Mouse (Mus musculus) brain, adult 2 months (tissue): ENCODE measurements around the gene Fbl.
"Not testable (repeated sequence)": the region's sequence is repeated elsewhere in the genome, so short reads cannot be mapped to it uniquely, and the experiment has no call there.

Source experiments
- DNase-seq: peaks from one replicate; pipeline ENCODE4 v3.0.0; 2011; ENCODE audit warnings: low read depth, low spot score

Gene Fbl

GRCm38 (mm10) chr7:28191903-28192302 lies 22.4 kb downstream of the Fbl start:
- DNase-seq: no peak

- no peak for DNase-seq
Observed at GRCm38 (mm10) chr7:28195414-28196098, 26.0 kb downstream of the Fbl start.

DNA sequence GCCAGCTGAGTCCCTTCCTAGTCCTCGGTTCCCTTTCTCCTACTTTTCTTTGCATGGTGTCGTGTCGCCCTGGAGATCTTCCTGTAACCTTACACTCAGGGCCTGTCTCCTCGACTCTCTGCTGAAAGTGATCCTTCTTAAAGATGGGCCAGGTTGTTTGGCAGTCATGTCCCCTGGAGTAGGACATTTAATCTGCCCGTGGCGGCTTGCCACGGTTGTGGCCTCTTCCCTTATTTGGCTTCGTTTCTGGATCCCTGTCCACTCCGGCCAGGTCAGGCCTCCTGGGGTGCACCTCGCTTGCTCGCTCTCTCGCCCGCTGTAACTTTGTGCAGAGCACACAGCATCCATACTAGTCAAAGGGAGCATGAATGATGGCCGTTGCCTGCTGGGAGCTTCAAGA lies 27.0 kb downstream of the Fbl start:
- DNase-seq: no peak

- no peak for DNase-seq
Observed at GRCm38 (mm10) chr7:28199054-28199453, 29.5 kb downstream of the Fbl start.

DNA sequence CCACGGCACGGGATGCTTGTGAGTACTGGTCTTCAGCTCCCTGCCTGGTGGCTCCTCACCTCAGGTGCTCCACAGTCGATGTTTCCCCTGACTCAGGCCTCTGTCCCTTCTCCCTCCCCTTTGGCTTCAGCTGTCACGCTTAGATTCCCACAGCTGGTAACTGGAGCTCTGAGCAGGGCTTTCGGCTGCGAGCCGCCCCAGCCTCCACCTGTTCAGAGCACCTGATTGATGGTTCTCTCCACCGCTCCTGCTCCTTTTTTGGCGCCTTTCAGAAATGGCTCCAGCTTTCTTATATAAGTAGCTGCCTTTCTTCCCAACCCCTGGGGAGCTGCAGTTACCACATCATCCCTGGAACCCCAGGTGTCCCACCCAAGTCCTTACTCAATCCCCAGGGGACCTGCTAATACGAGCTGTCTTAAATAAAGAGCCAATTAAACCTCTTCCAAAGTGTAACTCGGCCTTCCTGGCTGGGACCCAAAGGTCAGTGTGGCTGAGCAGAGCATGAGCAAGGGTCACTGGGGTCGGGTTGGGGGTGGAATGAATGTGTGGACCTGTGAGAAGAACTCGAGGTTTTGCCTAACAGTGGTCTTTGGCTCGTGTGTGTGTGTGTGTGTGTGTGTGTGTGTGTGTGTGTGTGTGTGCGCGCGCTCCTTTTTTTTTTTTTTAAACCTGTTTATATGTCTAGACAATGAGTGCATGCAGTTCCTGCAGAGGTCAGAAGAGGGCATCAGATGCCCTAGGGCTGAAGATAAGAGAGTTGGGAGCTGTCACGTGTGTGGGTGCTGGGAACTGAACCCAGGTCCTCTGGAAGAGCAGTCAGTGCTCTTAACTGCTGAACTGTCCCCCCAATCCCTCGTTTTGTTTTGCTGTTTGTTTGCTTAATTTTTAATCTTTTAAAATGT lies 33.9 kb downstream of the Fbl start:
- peak; percentile 12 for DNase-seq

DNA sequence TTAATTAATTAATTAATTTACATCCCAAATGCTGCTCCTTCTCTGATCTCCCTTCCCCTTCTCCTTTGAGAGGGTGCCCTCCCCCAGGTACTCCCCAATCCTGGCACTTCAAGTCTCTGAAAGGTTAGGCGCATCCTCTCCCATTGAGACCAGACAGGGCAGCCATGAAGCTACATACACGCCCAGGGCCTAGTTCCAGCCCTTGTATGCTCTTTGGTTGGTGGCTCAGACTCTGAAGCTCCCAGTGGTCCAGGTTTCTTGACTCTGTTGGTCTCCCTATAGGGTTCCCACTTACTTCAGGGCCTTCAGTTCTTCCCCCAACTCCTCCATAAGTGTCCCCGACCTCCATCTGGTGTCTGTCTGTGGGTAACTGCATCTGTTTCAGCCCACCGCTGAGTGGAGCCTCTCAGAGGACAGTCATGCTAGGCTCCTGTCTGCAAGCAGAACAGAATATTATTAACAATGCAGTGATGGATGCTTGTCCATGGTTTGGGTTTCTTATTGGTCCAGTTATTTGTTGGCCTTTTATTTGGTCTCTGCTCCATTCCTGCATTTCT lies 36.6 kb downstream of the Fbl start:
- no peak for DNase-seq

GRCm38 (mm10) chr7:28208396-28208987 lies 39.0 kb downstream of the Fbl start:
- peak; percentile 20 for DNase-seq

GRCm38 (mm10) chr7:28208988-28209508 lies 39.5 kb downstream of the Fbl start:
- peak; percentile 95 for DNase-seq

DNA sequence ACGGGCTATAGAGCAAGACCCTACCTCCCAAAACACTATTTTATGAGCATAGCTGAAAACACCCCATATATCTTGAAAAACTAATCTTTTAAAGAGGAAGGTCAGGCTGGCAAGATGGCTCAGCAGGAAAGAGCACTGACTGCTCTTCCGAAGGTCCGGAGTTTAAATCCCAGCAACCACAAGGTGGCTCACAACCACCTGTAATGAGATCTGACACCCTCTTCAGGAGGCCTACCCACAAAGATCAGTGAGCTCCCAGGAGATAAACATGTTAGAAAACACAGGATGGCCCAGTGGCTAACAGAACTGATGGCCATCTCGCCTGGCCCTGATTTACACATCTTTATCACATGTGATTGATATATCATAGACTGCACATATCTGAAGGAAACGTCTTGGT lies 41.2 kb downstream of the Fbl start:
- DNase-seq: no peak

DNA sequence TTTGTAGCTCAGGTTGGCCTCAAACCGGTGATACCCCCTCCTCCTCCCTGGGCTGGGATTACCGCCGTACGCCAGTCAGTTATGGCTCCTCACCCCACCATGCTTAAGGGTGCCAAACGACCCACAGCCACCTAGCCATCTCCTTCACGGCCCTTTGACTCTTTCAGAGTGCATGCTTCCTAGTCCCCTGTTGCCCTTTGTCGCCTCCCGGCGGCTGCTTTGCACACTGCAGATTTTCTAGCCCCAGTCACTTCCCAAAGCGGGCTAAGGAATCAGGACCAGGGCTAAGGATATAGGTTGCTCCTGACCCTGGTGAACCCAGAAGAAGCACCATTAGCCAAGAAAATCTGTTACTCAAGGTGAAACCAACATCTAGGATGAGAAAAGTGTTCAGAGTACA lies 44.6 kb downstream of the Fbl start:
- peak; percentile 31 for DNase-seq

DNA sequence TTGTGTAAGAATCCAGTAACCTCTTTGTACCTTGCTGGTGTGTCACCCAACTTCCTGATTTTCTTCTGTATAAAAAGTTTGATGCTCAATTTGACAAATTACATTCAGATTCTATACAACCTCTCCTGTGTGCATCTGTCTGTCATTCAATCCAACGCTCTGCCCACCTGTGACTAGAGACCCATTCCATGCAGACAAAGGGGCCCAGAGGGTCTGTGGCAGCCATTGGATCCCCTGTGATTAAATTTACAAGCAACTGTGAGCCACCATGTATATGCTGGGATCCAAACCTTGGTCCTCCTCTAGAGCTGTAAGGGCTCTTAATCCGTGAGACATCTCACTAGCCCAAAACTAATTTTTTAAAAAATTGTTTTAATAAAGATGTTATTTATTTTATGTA lies 46.4 kb downstream of the Fbl start:
- not testable (repeated sequence) for DNase-seq

- DNase-seq: not testable (repeated sequence)
Observed at GRCm38 (mm10) chr7:28217811-28218210, 48.3 kb downstream of the Fbl start.

- peak; percentile 65 for DNase-seq
Observed at GRCm38 (mm10) chr7:28218951-28219740, 49.6 kb downstream of the Fbl start.

DNA sequence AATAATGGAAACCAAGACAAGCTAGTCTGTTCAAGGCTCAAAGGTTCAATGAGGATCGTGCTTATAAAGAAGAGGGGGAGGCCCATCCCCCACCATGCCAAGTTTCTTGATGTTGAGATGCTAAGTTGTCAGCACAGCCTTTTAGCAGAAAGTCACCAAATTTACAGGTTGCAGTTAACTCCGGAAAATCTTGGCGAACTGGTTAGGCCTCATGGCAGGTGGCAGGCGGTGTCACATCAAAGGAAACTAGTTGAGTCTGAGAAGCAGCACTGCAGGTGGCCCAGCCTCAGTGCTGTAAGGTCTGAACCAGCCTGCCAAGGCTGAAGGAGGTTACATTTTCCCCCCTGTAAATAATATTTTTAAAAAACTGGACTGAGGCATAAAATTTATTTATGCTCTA lies 57.3 kb downstream of the Fbl start:
- not testable (repeated sequence) for DNase-seq

GRCm38 (mm10) chr7:28227421-28227820 lies 57.9 kb downstream of the Fbl start:
- not testable (repeated sequence) for DNase-seq
